Mouse (Mus musculus) hematopoietic stem cell, adult 5-6 weeks (primary cell): ENCODE results near the gene Fam120b. TPM values are rescaled to one million over a fixed set of nuclear protein-coding genes. Genes with fewer than 3 reads are reported as not detected.

Experiments
- ATAC-seq, 2 experiments: fragments of 125-278 bp in 1 of 2; replicated peaks in 1 of 2; 2 replicates each; pipeline ENCODE4 v1.8.0; 2016 to 2017; ENCODE audit warnings: inconsistent platforms in 2 of 2, mild to moderate bottlenecking in 2 of 2, moderate number of reproducible peaks in 2 of 2, low read depth in 1 of 2, moderate TSS enrichment in 1 of 2; ENCODE audit not compliant: low FRiP score in 2 of 2, poor library complexity in 2 of 2, severe bottlenecking in 2 of 2, insufficient read depth in 1 of 2, low TSS enrichment in 1 of 2
- total RNA-seq: library from RNA; stranded (forward); fragments of 172-1452, 232-1000 nt; gene quantifications from 2 replicates; pipeline ENCODE4 v1.2.3, GENCODE M21; 2017

The Fam120b gene
- total RNA-seq, 1 experiment from 2014 or later, result 20.7 TPM

DNA sequence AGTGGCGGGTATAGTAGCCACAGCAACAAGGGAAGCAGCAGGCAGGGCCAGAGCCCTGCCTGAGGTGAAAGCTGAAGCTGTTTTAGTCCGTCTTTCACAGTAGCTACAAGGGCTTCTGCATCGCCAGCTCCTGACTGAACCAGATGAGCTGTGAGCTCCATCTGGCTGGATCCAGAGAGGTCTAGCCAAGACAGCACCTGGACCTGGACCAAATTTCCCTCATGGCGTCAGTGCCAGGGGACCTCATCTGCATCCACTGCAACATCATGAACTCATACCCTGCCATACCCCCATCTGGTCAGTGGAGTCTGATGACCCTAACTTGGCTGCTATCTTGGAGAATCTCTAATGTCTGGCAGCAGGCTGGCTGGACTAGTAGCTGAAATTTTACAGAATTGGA is 63.8 kb downstream of the Fam120b start:
- ATAC-seq, result no peak

DNA sequence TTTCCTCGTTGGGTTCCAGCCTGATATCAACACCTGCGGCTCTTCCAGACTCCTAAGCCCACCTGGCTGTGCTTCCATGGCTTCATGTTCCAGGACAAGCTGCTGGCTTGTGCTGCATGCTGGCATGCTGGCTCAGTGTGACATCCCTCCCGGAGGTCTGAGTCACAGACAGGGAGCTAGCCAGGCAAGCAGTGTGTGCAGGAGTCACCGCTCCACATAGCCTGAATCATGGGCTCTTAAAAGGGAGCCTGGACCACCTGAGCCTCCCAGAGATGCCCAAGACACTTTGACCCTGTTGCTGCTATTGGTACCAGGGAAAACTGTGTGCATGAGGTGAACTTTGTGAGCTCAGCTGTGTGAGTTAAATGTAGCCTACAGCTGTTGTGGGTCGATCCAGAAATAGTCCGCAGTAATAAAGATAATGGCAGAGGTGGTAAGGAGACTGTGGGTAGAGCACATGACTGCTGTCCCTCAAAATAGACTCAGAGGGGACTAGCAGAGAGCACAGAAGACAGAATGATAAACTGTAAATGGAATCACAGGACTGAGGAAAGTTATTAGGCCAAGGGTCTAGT is 66.0 kb downstream of the Fam120b start:
- no peak for ATAC-seq

DNA sequence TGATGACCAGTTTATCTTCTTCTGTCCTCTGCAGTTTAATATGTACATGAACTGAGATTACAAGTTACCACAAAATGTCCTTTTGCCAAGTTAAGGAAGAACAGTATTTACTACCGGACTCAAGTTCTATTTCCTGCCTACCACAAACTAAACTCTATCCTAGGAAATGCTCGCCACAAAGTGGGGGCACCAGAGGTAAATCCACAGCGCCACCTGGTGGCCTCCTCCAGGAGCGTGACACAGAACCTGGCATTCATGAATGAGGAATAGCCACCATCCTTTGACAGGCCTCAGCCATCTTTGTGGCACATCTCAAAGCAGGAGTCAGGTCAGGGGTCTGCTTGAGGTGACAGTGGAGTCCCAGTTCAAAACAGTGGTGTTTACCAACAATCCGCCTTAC is 71.7 kb downstream of the Fam120b start:
- peak; percentile 78 to 91 for ATAC-seq

DNA sequence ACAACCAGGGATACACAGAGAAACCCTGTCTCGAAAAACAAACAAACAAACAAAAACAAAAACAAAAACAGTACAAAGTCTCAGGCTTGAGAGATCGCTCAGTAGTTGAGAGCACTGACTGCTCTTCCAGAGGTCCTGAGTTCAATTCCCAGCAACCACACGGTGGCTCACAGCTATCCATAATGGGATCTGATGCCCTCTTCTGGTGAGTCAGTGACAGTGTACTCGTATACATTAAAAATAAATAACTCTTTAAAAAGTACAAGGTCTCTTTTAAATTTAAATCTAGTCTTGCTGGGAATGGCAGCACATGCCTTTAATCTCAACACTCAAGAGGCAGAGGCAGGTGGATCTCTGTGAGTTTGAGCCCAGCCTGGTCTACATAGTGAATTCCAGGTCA is 76.7 kb downstream of the Fam120b start:
- no peak for ATAC-seq

Other genes starting within 250 kb of the Fam120b start
- 1.1 and 2.2 TPM in 2 replicates for gene Dll1, start 19.3 kb upstream of the Fam120b start, total RNA-seq
- 118 and 200 TPM in 2 replicates for gene Psmb1, start 103.5 kb downstream of the Fam120b start, total RNA-seq
- 63.6 and 76.7 TPM in 2 replicates for gene Tbp, start 103.7 kb downstream of the Fam120b start, total RNA-seq
- 89.3 and 109 TPM in 2 replicates for gene Pdcd2, start 131.1 kb downstream of the Fam120b start, total RNA-seq
- 4.4 and 7.3 TPM in 2 replicates for gene Prdm9, start 168.2 kb downstream of the Fam120b start, total RNA-seq